Mouse (Mus musculus) thymus, adult 18-20 months (tissue): Measurements from ENCODE around the gene Gm5478.
"Not testable (repeated sequence)": the region's sequence is repeated elsewhere in the genome, so short reads cannot be mapped to it uniquely, and the experiment has no call there.

Experiments
- DNase-seq, 2 experiments: peaks; one replicate each; pipeline ENCODE4 v3.0.0; 2022; ENCODE audit warnings: mixed read lengths in 2 of 2

The Gm5478 gene

GRCm38 (mm10) chr15:101647280-101647679 lies at the start of gene Gm5478:
Gm5478 (minus strand) TSS chr15:101647380.
- DNase-seq: no peak

- DNase-seq: no peak
Observed at GRCm38 (mm10) chr15:101694207-101694606, 47.0 kb upstream of the Gm5478 start, which contains the start of gene Krt6a. Krt6a (minus strand) TSS chr15:101694307.

GRCm38 (mm10) chr15:101690460-101690859 lies 43.3 kb upstream of the Gm5478 start:
- DNase-seq: not testable (repeated sequence)

GRCm38 (mm10) chr15:101688161-101688560 lies 41.0 kb upstream of the Gm5478 start:
- no peak for DNase-seq

- DNase-seq: no peak
Observed at GRCm38 (mm10) chr15:101680187-101680586, 33.0 kb upstream of the Gm5478 start, which contains the start of gene Krt6b. Krt6b (minus strand) TSS chr15:101680287.

GRCm38 (mm10) chr15:101675978-101676377 lies 28.8 kb upstream of the Gm5478 start:
- no peak for DNase-seq

GRCm38 (mm10) chr15:101652736-101653265 lies 5.6 kb upstream of the Gm5478 start:
- DNase-seq: no peak

- no peak for DNase-seq
Observed at GRCm38 (mm10) chr15:101627884-101628283, 19.3 kb downstream of the Gm5478 start, which contains the start of gene Gm5414. Gm5414 (minus strand) TSS chr15:101628188.

GRCm38 (mm10) chr15:101599123-101599522 lies 48.1 kb downstream of the Gm5478 start:
- no peak for DNase-seq
